Mouse (Mus musculus): ENCODE measurements around the gene Spaca7. TPM values are rescaled to one million over a fixed set of nuclear protein-coding genes. Genes with fewer than 3 reads are reported as not detected.

Spaca7 gene
- polyA plus RNA-seq, 1 experiment from 2014 or later = not detected

- peaks cover 91% of the 10 kb centered on the region for H3K36me3 ChIP-seq (replicated peaks)
- H3K27ac ChIP-seq = no peak overlapping the region
- WGBS = 95% methylated on average over 18 of the region's 18 CpGs
- no peaks in the 10 kb centered on the region for H3K4me1 ChIP-seq
- no peak overlapping the region for H3K4me3 ChIP-seq
- H3K9me3 ChIP-seq = 0 out of 2 replicates have a peak, but pooled peaks cover 2% of the 10 kb centered on the region
- DNase-seq (ENCODE audit: extremely low spot score, low spot score) = no peak
- H3K27me3 ChIP-seq (ENCODE audit: poor library complexity, severe bottlenecking) = no peaks in the 10 kb centered on the region
These were observed 48.9 kb downstream of the Spaca7 start for GRCm38 (mm10) chr8:12621550-12622222.

DNA sequence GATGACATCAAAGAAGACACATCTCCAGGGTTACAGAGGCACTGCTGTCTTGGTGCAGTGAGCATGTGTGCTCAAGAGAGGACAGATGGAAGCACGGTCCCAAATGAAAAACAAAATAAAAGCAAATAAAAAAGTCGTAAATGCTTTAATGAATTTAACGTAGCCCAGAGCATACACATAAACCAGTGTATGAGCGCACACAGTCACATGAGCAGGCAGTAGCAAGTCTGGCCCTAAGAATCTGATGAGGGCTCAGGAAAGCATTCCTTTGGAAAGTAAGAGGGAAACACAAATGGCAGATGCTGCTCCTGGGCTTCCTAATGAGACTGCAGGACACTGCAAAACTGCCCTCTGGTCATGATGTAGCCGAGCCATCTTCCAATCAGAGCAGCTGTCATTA is 53.1 kb downstream of the Spaca7 start:
- 92% methylated on average over 5 of the region's 5 CpGs for WGBS
- Histone ChIP-seq H3K4me1 (no peaks in the 10 kb centered on the region), H3K27me3 (ENCODE audit: poor library complexity, severe bottlenecking) (no peaks in the 10 kb centered on the region), H3K4me3 (no peak overlapping the region), H3K36me3 (replicated peaks) (peaks cover 99% of the 10 kb centered on the region), H3K9me3 (0 out of 2 replicates have a peak, but pooled peaks cover 2% of the 10 kb centered on the region), H3K27ac (no peak overlapping the region)
- DNase-seq (ENCODE audit: extremely low spot score, low spot score) = no peak

DNA sequence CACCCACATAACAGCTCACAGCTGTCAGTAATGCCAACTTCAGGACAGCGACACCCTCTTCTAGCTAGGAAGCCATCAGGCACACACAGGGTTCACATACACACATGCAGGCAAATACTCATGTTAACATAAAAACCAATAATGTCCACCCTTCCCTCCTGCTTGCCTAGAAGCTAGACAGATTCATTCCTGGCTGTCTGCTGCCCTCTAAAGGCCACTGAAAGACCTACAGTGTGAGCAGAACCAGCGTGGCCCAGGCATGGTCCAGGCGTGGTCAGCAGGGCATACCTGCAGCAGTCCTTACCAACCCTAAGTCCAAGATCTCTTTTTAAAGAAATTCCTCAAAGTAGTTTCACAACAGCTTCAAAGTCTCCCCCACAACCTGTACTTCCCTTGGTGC is 56.2 kb downstream of the Spaca7 start:
- no peaks in the 10 kb centered on the region for H3K4me1 ChIP-seq
- no peaks in the 10 kb centered on the region for H3K27me3 ChIP-seq (ENCODE audit: poor library complexity, severe bottlenecking)
- WGBS = 54% methylated on average over 3 of the region's 3 CpGs
- H3K4me3 ChIP-seq = no peak overlapping the region
- peaks cover 96% of the 10 kb centered on the region for H3K36me3 ChIP-seq (replicated peaks)
- H3K9me3 ChIP-seq = no peaks in the 10 kb centered on the region
- no peak overlapping the region for H3K27ac ChIP-seq
- DNase-seq (ENCODE audit: extremely low spot score, low spot score) = peak; percentile 45

DNA sequence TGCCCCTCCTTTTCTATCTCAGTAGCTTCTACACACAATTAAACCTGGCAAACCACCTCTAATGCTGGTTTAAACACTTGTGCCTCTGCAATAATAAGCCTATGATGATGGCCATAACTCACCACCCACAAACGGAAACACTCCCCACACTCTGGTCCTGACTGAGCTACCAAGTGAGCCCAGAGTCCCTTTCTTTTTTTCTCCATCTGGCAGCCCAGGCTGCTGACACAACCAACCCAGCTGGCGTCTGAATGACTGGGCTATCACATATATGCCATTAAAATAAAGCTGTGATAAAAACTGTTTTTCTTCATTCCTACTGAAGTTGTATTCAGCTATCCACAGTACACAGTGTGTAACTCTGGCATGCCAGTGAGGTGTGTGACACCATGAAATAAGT is 62.5 kb downstream of the Spaca7 start:
- Histone ChIP-seq H3K27me3 (ENCODE audit: poor library complexity, severe bottlenecking) (no peaks in the 10 kb centered on the region), H3K4me1 (no peaks in the 10 kb centered on the region), H3K27ac (no peak overlapping the region), H3K36me3 (replicated peaks) (peaks cover 95% of the 10 kb centered on the region), H3K9me3 (no peaks in the 10 kb centered on the region), H3K4me3 (no peak overlapping the region)
- WGBS = 89% methylated on average over 2 of the region's 2 CpGs
- DNase-seq (ENCODE audit: extremely low spot score, low spot score) = no peak

DNA sequence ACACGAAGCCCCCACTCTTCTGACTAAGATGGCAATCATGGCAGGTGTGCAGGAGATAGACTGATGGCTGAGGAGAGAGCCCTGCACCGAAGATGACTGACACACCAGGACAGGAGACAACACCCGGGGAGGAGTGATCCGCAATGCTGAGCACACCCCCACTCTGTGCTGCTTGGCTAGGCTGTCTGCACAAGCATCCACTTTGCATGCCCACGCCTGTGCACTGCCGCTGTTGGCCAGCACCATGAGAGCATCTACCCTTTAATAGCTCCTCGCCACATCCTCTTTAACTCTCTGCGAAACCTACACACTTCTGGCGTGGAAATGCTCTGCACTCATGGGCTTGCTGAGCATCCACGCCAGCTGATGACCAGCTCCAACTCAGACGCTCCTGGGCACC is 65.6 kb downstream of the Spaca7 start:
- H3K36me3 ChIP-seq (replicated peaks) = peaks cover 88% of the 10 kb centered on the region
- WGBS = 95% methylated on average over 11 of the region's 11 CpGs

GRCm38 (mm10) chr8:12641527-12641926 is 68.7 kb downstream of the Spaca7 start:
- no peak overlapping the region for H3K27ac ChIP-seq
- H3K27me3 ChIP-seq (ENCODE audit: poor library complexity, severe bottlenecking) = no peaks in the 10 kb centered on the region
- no peaks in the 10 kb centered on the region for H3K4me1 ChIP-seq
- no peaks in the 10 kb centered on the region for H3K9me3 ChIP-seq
- H3K36me3 ChIP-seq (replicated peaks) = peaks cover 88% of the 10 kb centered on the region
- no peak overlapping the region for H3K4me3 ChIP-seq
- 93% methylated on average over 6 of the region's 6 CpGs for WGBS
- no peak for DNase-seq (ENCODE audit: extremely low spot score, low spot score)

More for the DNA sequence above, 65.6 kb downstream of the Spaca7 start:
- no peaks in the 10 kb centered on the region for H3K4me1 ChIP-seq
- H3K27me3 ChIP-seq (ENCODE audit: poor library complexity, severe bottlenecking) = no peaks in the 10 kb centered on the region
- no peak overlapping the region for H3K27ac ChIP-seq
- H3K9me3 ChIP-seq = no peaks in the 10 kb centered on the region
- DNase-seq (ENCODE audit: extremely low spot score, low spot score) = no peak
- no peak overlapping the region for H3K4me3 ChIP-seq

DNA sequence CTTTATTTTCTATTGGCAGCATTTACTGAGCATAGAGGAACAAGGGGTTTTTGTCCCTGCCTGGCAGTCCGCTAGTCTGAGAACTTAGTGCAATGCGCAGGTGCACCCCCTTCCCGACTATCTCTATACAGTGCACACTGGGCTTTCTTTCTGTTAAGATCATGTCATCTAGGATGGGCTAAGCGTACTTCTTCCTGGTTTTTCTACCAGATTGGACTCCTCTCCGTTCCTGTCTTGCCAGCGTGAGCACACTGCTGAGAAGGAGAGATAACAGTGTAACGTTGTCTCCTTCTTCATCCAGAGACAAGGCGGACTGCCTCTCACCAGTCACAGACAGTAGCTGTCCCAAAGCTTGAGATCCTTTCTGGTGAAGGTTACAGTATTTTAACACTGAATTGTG is 71.5 kb downstream of the Spaca7 start:
- H3K27me3 ChIP-seq (ENCODE audit: poor library complexity, severe bottlenecking) = no peaks in the 10 kb centered on the region
- H3K4me1 ChIP-seq = no peaks in the 10 kb centered on the region
- WGBS = 92% methylated on average over 8 of the region's 8 CpGs
- no peaks in the 10 kb centered on the region for H3K9me3 ChIP-seq
- H3K27ac ChIP-seq = no peak overlapping the region
- H3K4me3 ChIP-seq = no peak overlapping the region
- DNase-seq (ENCODE audit: extremely low spot score, low spot score) = no peak
- H3K36me3 ChIP-seq (replicated peaks) = peaks cover 88% of the 10 kb centered on the region

GRCm38 (mm10) chr8:12644894-12645293 is 72.1 kb downstream of the Spaca7 start:
- no peaks in the 10 kb centered on the region for H3K4me1 ChIP-seq
- H3K36me3 ChIP-seq (replicated peaks) = peaks cover 88% of the 10 kb centered on the region
- no peaks in the 10 kb centered on the region for H3K9me3 ChIP-seq
- H3K27me3 ChIP-seq (ENCODE audit: poor library complexity, severe bottlenecking) = no peaks in the 10 kb centered on the region
- H3K4me3 ChIP-seq = no peak overlapping the region
- WGBS = 88% methylated on average over 7 of the region's 7 CpGs
- no peak overlapping the region for H3K27ac ChIP-seq
- no peak for DNase-seq (ENCODE audit: extremely low spot score, low spot score)

DNA sequence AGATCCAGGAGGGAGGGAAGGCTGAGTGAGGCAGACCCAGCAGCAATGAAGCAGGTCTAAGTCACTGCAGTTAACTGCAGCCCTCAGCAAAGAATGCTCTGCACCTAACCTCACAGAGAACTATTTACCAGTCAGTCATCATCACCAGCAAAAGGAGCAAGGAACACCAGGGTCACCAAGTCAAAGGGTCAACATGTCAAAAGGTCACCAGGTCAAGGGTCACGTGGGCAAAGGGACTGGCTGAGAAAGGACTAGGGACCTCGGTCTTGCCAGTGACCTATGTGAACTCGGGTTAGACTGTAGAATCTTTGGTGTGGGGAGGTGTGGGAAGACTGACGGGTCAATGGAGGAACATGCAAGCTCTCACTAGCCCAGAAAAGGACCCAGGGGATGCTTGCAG is 73.7 kb downstream of the Spaca7 start:
- WGBS = 57% methylated on average over 4 of the region's 4 CpGs
- Histone ChIP-seq H3K27me3 (ENCODE audit: poor library complexity, severe bottlenecking) (no peaks in the 10 kb centered on the region), H3K36me3 (replicated peaks) (peaks cover 88% of the 10 kb centered on the region), H3K4me1 (no peaks in the 10 kb centered on the region), H3K9me3 (no peaks in the 10 kb centered on the region), H3K27ac (no peak overlapping the region), H3K4me3 (no peak overlapping the region)
- DNase-seq (ENCODE audit: extremely low spot score, low spot score) = no peak

DNA sequence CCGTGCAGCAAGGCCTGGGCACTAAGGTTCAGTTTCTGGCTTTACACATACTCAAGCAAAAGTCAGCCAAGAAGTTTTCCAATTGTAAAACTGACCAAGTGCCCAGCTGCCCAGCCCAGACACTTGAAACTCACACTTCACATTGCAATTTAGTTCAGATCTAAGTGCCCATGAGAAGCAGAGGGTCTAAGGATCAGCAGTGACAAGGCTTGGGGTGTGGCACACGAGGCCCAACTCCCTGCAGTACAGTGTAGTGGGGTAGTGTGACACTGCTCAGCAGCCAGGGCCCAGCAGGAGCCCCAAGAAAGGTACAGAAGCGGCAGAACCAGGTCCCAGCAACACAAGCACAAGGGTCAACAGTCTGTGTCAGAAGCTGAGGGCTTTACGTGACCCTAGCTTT is 76.1 kb downstream of the Spaca7 start:
- H3K4me1 ChIP-seq = no peaks in the 10 kb centered on the region
- no peak overlapping the region for H3K4me3 ChIP-seq
- 93% methylated on average over 4 of the region's 4 CpGs for WGBS
- no peaks in the 10 kb centered on the region for H3K9me3 ChIP-seq
- no peak for DNase-seq (ENCODE audit: extremely low spot score, low spot score)
- H3K36me3 ChIP-seq (replicated peaks) = peaks cover 100% of the 10 kb centered on the region
- H3K27ac ChIP-seq = no peak overlapping the region
- no peaks in the 10 kb centered on the region for H3K27me3 ChIP-seq (ENCODE audit: poor library complexity, severe bottlenecking)

Other genes with a start within 250 kb of the Spaca7 start
- gene Sox1, start 177.7 kb upstream of the Spaca7 start, polyA plus RNA-seq (2016; fragmentation: Nextera tagmentation; extraction: Ambion mirVana) = 4.2 and 4.3 TPM in 2 replicates
- 60.1 and 62.2 TPM in 2 replicates for gene Tubgcp3, start 99.2 kb downstream of the Spaca7 start, polyA plus RNA-seq (2016; fragmentation: Nextera tagmentation; extraction: Ambion mirVana)
- gene Atp11a, start 184.0 kb downstream of the Spaca7 start, polyA plus RNA-seq (2016; fragmentation: Nextera tagmentation; extraction: Ambion mirVana) = 9.2 and 9.6 TPM in 2 replicates

All from forebrain, embryonic 10.5 days (tissue).